Mouse (Mus musculus) MEL (cell line): ENCODE measurements around the gene Wars. TPM values are rescaled to one million over a fixed set of nuclear protein-coding genes. Genes with fewer than 3 reads are reported as not detected.

Source experiments
- DNase-seq: peaks from one replicate; pipeline ENCODE4 v3.0.0; 2011; ENCODE audit warnings: low read depth, low spot score
- H3K27ac ChIP-seq: 2 replicates; pipeline ENCODE4 v1.5.1; 2012; ENCODE audit warnings: low read depth, mild to moderate bottlenecking, control low read depth, low read length, moderate library complexity; ENCODE audit not compliant: control insufficient read depth
- H3K27me3 ChIP-seq, 2 experiments: fragments of 150-350 bp in 1 of 2; sonication (generic) in 1 of 2; 2 replicates each; pipeline ENCODE4 v1.6.1; 2012; ENCODE audit warnings: low read length in 2 of 2, mild to moderate bottlenecking in 2 of 2, improper control_type of control experiment in 1 of 2, moderate library complexity in 1 of 2; ENCODE audit not compliant: insufficient read depth in 2 of 2, control insufficient read depth in 1 of 2
- H3K36me3 ChIP-seq, 2 experiments: 2 replicates each; pipeline ENCODE4 v1.6.1; 2012 to 2014; ENCODE audit warnings: low read length in 2 of 2, improper control_type of control experiment in 1 of 2, inconsistent platforms in 1 of 2, mild to moderate bottlenecking in 1 of 2; ENCODE audit not compliant: insufficient read depth in 2 of 2, control insufficient read depth in 1 of 2
- H3K4me1 ChIP-seq, 2 experiments: fragments of 150-350 bp in 1 of 2; sonication (generic) in 1 of 2; 2 replicates each; pipeline ENCODE4 v1.6.1; 2012; ENCODE audit warnings: low read length in 2 of 2, improper control_type of control experiment in 1 of 2, mild to moderate bottlenecking in 1 of 2; ENCODE audit not compliant: insufficient read depth in 2 of 2, control insufficient read depth in 1 of 2
- H3K4me3 ChIP-seq, 2 experiments: fragments of 150-350 bp in 1 of 2; sonication (generic) in 1 of 2; 2 replicates each; pipeline ENCODE4 v1.5.1; 2012; ENCODE audit warnings: low read depth in 2 of 2, low read length in 2 of 2, mild to moderate bottlenecking in 2 of 2, moderate library complexity in 2 of 2, control low read depth in 1 of 2, improper control_type of control experiment in 1 of 2; ENCODE audit not compliant: control insufficient read depth in 1 of 2, insufficient read depth in 1 of 2
- H3K79me2 ChIP-seq: 2 replicates; pipeline ENCODE4 v1.6.1; 2012; ENCODE audit warnings: mild to moderate bottlenecking, low read length, moderate library complexity; ENCODE audit not compliant: control insufficient read depth, poor library complexity, insufficient read depth
- H3K9ac ChIP-seq: 2 replicates; pipeline ENCODE4 v1.6.1; 2012; ENCODE audit warnings: low read depth, mild to moderate bottlenecking, control low read depth, low read length, moderate library complexity; ENCODE audit not compliant: control insufficient read depth, poor library complexity, severe bottlenecking
- H3K9me3 ChIP-seq: fragments of 150-350 bp; sonication (generic); replicated peaks from 2 replicates; pipeline ENCODE4 v1.6.1; 2012; ENCODE audit warnings: mild to moderate bottlenecking, low read length, improper control_type of control experiment, moderate library complexity; ENCODE audit not compliant: insufficient read depth
- CHD2 ChIP-seq: IDR thresholded peaks from 2 replicates; pipeline ENCODE4 v1.6.1; 2011; ENCODE audit warnings: low read length, improper control_type of control experiment
- CTCF ChIP-seq, 3 experiments: IDR thresholded peaks in 2 of 3; conservative IDR thresholded peaks in 1 of 3; 2 replicates each; pipeline ENCODE4 v1.5.1; 2011 to 2012; ENCODE audit warnings: low read length in 3 of 3, low read depth in 2 of 3, mild to moderate bottlenecking in 2 of 3, improper control_type of control experiment in 1 of 3, inconsistent platforms in 1 of 3, mixed read lengths in 1 of 3, moderate library complexity in 1 of 3; ENCODE audit not compliant: control insufficient read depth in 1 of 3, insufficient read depth in 1 of 3, poor library complexity in 1 of 3, severe bottlenecking in 1 of 3
- E2F4 ChIP-seq: IDR thresholded peaks from 2 replicates; pipeline ENCODE4 v1.6.1; 2011; ENCODE audit warnings: low read depth, low read length, improper control_type of control experiment, borderline replicate concordance
- ETS1 ChIP-seq: IDR thresholded peaks from 2 replicates; pipeline ENCODE4 v1.6.1; 2012; ENCODE audit warnings: low read depth, mild to moderate bottlenecking, inconsistent platforms, low read length, improper control_type of control experiment, moderate library complexity
- JUND ChIP-seq: IDR thresholded peaks from 2 replicates; pipeline ENCODE4 v1.6.1; 2011; ENCODE audit warnings: low read depth, mild to moderate bottlenecking, improper control_type of control experiment, low read length
- KAT2A ChIP-seq: conservative IDR thresholded peaks from 2 replicates; pipeline ENCODE4 v1.6.1; 2012; ENCODE audit warnings: low read depth, low read length, improper control_type of control experiment, inconsistent platforms
- MAFK ChIP-seq: IDR thresholded peaks from 2 replicates; pipeline ENCODE4 v1.6.1; 2011; ENCODE audit warnings: low read depth, mild to moderate bottlenecking, low read length, improper control_type of control experiment, borderline replicate concordance
- MEF2A ChIP-seq: IDR thresholded peaks from 2 replicates; pipeline ENCODE4 v1.6.1; 2014; ENCODE audit warnings: low read depth, mild to moderate bottlenecking, inconsistent platforms, low read length, improper control_type of control experiment; ENCODE audit not compliant: poor library complexity, insufficient replicate concordance, severe bottlenecking; ENCODE audit errors: extremely low read depth
- MYC ChIP-seq: IDR thresholded peaks from 2 replicates; pipeline ENCODE4 v1.6.1; 2011; ENCODE audit warnings: low read depth, mild to moderate bottlenecking, low read length, improper control_type of control experiment, moderate library complexity
- NELFE ChIP-seq: IDR thresholded peaks from 2 replicates; pipeline ENCODE4 v1.6.1; 2011; ENCODE audit warnings: low read depth, low read length, improper control_type of control experiment
- POLR2A ChIP-seq, 2 experiments: IDR thresholded peaks; 2 replicates each; pipeline ENCODE4 v1.6.1; 2011 to 2012; ENCODE audit warnings: low read length in 2 of 2, mild to moderate bottlenecking in 2 of 2, control low read depth in 1 of 2, improper control_type of control experiment in 1 of 2, low read depth in 1 of 2, moderate library complexity in 1 of 2; ENCODE audit not compliant: control insufficient read depth in 1 of 2, insufficient read depth in 1 of 2, poor library complexity in 1 of 2
- SIN3A ChIP-seq: IDR thresholded peaks from 2 replicates; pipeline ENCODE4 v1.6.1; 2012; ENCODE audit warnings: low read length, improper control_type of control experiment, inconsistent platforms
- SMC3 ChIP-seq: IDR thresholded peaks from 2 replicates; pipeline ENCODE4 v1.6.1; 2011; ENCODE audit warnings: low read depth, low read length, improper control_type of control experiment
- TAL1 ChIP-seq: IDR thresholded peaks from 2 replicates; pipeline ENCODE4 v1.6.1; 2012; ENCODE audit warnings: mild to moderate bottlenecking, inconsistent platforms, low read length, moderate library complexity, mixed read lengths
- TBP ChIP-seq: IDR thresholded peaks from 2 replicates; pipeline ENCODE4 v1.8.0; 2011; ENCODE audit warnings: low read depth, low read length, improper control_type of control experiment
- TCF12 ChIP-seq: IDR thresholded peaks from 2 replicates; pipeline ENCODE4 v1.6.1; 2014; ENCODE audit warnings: low read depth, mild to moderate bottlenecking, inconsistent platforms, low read length, improper control_type of control experiment, moderate library complexity
- USF1 ChIP-seq: IDR thresholded peaks from 2 replicates; pipeline ENCODE4 v1.6.1; 2014; ENCODE audit warnings: low read depth, mild to moderate bottlenecking, inconsistent platforms, low read length, improper control_type of control experiment, moderate library complexity
- ZC3H11A ChIP-seq: IDR thresholded peaks from 2 replicates; pipeline ENCODE4 v1.6.1; 2012; ENCODE audit warnings: low read depth, mild to moderate bottlenecking, inconsistent platforms, low read length, improper control_type of control experiment
- polyA plus RNA-seq, 2 experiments: library from polyadenylated mRNA; stranded (reverse) in 1 of 2; unstranded in 1 of 2; fragments of >175 nt in 1 of 2; fragments of >200 nt in 1 of 2; gene quantifications; 2 replicates each; pipeline versions ENCODE4 v1.2.1 to v1.2.4; 2012; ENCODE audit warnings: low replicate concordance in 2 of 2, low read depth in 1 of 2; ENCODE audit not compliant: insufficient read length in 2 of 2, insufficient read depth in 1 of 2, missing spikeins in 1 of 2
- total RNA-seq: library from RNA; depleted of rRNA; stranded (reverse); fragments of 300-350 nt; gene quantifications from 2 replicates; pipeline ENCODE4 v1.2.3, GENCODE M21; 2012

The Wars gene
- total and polyA plus RNA-seq, 3 experiments = 85.7 to 836 (median 98.4) TPM

GRCm38 (mm10) chr12:108882776-108883175 is 11.2 kb downstream of the Wars start:
- Histone ChIP-seq H3K9ac (no peak overlapping the region), H3K4me1 (no peaks in the 10 kb centered on the region), H3K36me3 (peaks cover 0 to 26% of the 10 kb centered on the region in 2 experiments; a peak in 2 of 4 replicates), H3K27me3 (no peaks in the 10 kb centered on the region), H3K4me3 (no peak overlapping the region), H3K79me2 (no peaks in the 10 kb centered on the region), H3K27ac (no peak overlapping the region), H3K9me3 (no peaks in the 10 kb centered on the region)
- TF ChIP-seq CHD2 (no peak), E2F4 (no peak), SMC3 (no peak), CTCF (IDR thresholded peaks at IDR 0.05 in 2 of 3, conservative IDR thresholded peaks at IDR 0.05 in 1 of 3; ENCODE audit: control insufficient read depth in 1 of 3, insufficient read depth in 1 of 3, low read depth in 2 of 3, low read length in 3 of 3, poor library complexity in 1 of 3, severe bottlenecking in 1 of 3) (no peak), MEF2A (no peak), MYC (no peak), USF1 (no peak), POLR2A (IDR thresholded peaks at IDR 0.05; ENCODE audit: control insufficient read depth in 1 of 2, insufficient read depth in 1 of 2, low read depth in 1 of 2, low read length in 2 of 2, poor library complexity in 1 of 2) (no peak), TCF12 (no peak), NELFE (no peak), TBP (no peak)
- no peak for DNase-seq

- Histone ChIP-seq H3K9me3 (no peaks in the 10 kb centered on the region), H3K79me2 (no peaks in the 10 kb centered on the region), H3K4me3 (no peak overlapping the region), H3K9ac (no peak overlapping the region), H3K27ac (no peak overlapping the region), H3K36me3 (peaks cover 0 to 20% of the 10 kb centered on the region in 2 experiments; a peak in 2 of 4 replicates), H3K27me3 (no peaks in the 10 kb centered on the region), H3K4me1 (no peaks in the 10 kb centered on the region)
- no peak for DNase-seq
- TF ChIP-seq TAL1 = no peak
- no peak for TF ChIP-seq ZC3H11A
- TF ChIP-seq JUND = no peak
- TF ChIP-seq KAT2A = no peak
- TF ChIP-seq MYC = no peak
- TF ChIP-seq ETS1 = no peak
- no peak for TF ChIP-seq USF1
- no peak for TF ChIP-seq TBP
- TF ChIP-seq SIN3A = no peak
- TF ChIP-seq MAFK = no peak
- TF ChIP-seq, all 39 proteins: peak for 0
These were observed 12.8 kb downstream of the Wars start for GRCm38 (mm10) chr12:108881192-108881591.
